Mouse (Mus musculus): Measurements from ENCODE around the gene Lrp1.

The Lrp1 gene

DNA sequence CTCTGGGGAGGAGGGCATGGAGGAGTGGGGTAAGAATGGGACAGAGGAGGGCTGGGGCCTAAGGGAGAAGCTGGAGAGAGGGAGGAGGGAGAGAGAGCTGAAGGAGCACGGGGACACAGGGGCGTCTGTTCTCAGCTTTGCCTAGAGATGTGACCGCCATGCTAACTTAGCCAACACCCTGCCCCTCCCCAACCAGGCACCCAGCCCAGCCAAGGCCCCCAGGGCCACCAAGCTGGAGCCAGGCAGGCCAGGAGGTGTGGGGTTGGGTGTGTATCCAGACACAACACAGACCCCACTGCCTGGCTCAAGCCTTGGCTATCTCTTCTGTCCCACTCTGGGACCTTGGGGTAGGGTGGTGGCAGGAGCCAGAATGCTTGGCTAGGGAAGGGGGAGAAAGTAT lies 5.4 kb downstream of the Lrp1 start:
- no peak for DNase-seq (ENCODE audit: extremely low spot score)

DNA sequence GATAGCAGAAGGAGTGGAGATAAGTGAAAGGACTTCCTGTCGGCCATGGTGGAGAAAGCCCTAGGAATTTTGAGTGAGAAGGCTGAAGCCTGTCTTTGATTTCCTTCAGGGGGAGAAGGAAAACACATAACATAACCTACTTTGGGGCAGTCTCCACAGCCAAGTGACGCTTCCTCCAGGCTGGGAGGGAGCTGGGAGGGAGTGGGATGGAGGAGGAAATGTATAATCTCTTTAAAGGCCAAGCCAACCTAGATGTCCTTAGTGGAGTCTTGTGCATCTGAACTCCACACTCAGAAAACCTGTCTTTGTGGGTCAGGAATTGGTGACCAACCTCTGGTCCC lies 5.9 kb downstream of the Lrp1 start:
- no peak for DNase-seq (ENCODE audit: extremely low spot score)

DNA sequence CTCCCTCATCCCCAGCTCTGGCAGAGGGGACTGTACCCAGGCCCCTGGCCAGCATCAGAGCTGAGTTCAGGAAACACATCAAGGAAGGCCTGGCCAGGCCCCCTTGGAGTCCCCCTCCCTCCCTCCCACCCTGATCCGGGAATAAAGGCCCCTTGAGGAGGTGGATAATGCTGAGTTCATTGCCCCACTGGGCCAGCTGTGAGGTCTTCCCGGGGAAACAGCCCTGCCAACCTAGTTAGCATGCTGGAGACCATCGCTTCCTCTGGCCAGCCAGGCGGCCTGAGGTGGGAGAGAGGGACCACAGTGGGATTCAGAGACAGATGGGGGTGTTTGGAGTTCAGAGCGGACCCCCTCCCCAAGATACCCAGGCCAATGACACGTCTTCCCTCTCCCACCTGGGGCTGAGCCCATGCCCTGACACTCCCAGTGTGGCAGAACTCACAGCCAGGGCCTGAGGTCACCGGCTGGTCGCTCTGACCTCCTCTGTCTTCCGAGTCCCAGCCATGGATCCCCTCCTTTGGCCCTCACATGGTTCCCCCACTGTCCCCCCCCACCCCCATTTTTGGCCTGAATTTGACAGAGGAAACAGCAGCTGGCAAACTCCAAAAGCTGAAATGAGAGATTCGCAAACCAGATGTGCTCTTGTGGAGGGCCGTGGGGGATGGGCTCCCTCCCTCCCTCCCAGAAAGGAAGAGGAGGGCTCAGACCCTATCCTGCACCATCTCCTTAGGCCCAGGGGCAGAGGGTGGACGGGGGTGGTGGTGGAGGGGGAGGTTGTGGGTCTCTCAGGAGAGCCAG lies 6.5 kb downstream of the Lrp1 start:
- DNase-seq (ENCODE audit: extremely low spot score): peak; percentile 60

DNA sequence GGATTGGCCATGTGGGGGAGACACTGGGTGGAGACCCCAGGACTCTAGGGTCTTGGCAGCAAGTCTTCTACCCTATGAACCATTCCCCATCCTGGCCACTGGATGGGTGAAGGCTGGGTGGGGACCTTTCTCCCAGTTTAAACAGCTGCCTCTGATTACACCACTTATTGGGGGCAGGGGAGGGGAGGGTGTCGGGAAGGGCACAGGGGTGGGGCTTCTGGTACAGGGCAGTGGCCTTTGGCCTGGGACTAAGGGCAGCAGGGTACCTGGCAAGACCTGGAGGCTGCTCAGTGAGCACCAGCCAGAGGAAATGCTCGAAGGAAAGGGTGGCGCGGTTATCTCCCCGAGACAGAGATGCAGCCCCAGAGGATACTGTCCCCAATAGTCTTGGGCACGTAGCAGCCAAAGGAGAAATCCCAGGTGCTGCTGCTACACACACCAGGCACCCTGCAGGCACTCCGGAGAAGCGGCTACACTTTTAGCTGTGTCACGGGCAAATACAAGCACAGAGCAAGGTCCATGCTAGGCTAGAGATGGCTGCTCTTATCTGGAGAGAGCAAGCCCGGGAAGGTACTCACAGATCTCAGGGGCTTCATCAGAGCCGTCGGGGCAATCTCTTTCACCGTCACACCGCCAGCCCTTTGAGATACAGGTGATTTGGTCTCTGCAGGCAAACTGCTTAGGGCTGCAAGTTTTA lies 8.7 kb downstream of the Lrp1 start:
- no peak for DNase-seq (ENCODE audit: extremely low spot score)

DNA sequence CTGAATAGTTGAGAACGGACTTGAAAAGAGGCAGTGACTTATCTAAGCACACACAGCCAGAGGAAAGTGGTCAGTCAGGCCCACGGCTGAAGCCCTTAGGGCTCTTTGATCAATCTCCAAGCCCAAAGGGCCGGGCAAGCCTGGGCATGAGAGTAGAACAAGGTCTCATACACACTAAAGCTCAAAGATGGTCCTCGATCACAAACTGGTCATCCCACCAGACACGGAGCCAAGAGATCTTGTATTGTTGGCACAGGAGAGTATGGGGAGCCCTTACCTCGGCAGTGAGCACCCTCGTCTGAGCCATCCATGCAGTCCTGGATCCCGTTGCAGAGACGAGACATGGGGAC lies 10.9 kb downstream of the Lrp1 start:
- DNase-seq (ENCODE audit: extremely low spot score): no peak

DNA sequence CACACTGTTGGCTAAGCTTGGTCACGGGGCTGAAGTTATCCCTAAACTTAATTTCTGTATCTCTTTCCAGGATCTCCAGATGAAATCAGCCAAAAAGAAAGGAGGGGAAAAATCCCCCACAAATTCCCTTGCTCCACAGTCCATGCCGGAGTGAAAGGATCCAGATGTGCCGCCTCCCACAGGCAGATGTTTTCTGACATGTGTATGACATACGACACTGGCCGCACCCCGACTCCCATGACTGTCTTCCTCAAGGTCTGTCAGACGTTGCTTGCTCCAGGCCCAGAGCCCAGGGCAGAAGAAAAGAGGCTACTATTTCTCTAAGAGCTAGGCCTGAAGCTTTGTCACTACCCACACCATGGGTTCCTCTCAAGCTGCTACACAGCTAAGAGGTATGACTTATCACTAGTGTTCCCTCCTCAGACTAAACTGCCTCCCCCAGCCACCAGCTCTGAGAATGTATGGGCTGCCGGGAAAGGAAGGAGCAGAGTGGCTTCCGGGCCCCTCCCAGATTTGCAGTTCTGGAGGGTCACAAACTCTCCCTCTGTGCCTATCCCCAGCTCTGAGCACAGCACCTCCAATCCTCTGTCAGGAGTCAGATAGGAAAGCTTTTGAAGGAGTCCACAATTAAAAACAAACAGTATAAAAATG lies 11.4 kb downstream of the Lrp1 start:
- DNase-seq (ENCODE audit: extremely low spot score): no peak

DNA sequence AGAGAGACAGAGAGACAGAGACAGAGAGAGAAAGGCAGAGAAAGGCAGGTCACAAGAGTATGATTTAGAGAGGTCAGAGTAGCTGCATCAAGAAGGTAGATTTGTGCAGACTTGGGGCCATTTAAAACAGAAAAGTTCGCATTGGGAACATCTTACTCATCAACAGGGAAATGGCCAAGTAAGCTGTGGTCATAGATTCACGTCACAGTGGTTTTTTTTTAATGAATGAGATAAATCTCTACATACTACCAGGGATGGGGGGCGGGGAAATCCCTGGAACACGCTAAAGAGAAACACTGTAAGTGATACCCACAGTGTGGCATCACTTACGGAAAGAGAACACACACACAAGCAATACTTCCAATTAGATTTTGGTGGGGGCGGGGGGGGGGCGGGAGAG lies 13.9 kb downstream of the Lrp1 start:
- DNase-seq (ENCODE audit: extremely low spot score): no peak

DNA sequence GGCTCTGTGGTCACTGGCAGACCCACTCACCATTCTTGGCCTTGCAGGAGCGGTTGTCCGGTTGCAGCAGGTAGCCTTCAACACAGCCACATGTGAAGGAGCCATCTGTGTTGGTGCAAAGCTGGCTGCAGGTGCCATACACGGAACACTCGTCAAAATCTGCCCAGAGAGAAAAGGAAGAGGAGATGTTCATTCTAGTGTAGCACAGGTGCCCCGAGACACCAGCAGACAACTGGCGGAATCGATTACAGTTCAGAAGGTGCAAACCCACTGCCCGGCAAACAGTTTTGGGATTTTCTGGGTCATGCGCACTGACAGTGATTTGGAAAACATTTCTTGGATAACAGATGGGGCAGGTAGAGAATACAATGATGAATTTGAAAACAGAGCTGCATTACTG lies 15.2 kb downstream of the Lrp1 start:
- DNase-seq (ENCODE audit: extremely low spot score): no peak

DNA sequence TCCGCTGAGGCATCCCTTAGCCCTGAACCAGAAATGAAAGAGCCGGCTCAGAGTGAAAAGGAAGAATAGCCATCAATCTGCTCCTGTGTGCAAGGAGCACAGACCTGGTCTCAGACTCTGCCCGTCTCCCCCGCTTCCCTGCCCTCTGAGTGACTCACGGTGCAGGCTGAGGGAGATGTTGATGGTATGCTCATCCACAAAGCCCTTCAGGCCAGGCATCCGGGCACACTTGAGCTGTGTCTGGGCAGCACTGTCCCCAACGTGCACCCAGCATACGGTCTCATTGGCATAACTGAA lies 15.7 kb downstream of the Lrp1 start:
- DNase-seq (ENCODE audit: extremely low spot score): no peak

DNA sequence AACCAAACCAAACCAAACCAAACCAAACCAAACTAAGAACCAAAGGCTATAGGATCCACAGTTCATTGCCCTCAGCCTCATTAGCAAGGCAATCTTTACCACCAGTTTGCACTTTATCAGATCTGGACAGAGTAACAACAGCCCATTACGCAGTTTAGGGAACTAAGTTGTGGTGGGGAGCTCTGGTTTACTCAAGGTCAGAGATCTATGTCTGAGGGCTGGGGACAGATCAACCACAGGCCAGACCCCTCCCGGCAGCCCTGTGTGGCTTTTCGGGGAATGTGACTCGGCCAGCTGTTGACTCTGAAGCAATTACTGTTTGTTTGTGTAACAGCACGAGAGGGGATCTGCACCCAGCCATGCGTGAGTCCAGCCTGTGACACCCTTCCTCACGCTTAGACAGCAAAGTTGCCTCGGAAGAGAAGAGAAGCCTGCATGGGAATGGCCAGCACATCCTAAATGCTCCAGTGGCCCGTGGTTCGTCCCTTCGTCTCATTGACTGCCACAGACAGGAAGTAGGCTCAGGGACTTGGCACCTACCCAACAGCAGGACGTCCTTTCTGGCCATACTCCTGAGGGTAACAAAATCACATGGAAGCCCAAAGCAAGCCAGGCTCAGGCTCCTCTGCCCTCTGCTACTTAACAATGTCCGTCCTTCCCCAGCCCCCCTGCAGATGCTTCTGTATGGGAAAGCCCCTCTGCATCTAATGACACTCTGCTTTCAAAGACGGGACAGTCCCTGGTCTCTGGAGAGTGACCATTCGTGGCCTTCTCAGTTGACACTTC lies 16.3 kb downstream of the Lrp1 start:
- DNase-seq (ENCODE audit: extremely low spot score): no peak

DNA sequence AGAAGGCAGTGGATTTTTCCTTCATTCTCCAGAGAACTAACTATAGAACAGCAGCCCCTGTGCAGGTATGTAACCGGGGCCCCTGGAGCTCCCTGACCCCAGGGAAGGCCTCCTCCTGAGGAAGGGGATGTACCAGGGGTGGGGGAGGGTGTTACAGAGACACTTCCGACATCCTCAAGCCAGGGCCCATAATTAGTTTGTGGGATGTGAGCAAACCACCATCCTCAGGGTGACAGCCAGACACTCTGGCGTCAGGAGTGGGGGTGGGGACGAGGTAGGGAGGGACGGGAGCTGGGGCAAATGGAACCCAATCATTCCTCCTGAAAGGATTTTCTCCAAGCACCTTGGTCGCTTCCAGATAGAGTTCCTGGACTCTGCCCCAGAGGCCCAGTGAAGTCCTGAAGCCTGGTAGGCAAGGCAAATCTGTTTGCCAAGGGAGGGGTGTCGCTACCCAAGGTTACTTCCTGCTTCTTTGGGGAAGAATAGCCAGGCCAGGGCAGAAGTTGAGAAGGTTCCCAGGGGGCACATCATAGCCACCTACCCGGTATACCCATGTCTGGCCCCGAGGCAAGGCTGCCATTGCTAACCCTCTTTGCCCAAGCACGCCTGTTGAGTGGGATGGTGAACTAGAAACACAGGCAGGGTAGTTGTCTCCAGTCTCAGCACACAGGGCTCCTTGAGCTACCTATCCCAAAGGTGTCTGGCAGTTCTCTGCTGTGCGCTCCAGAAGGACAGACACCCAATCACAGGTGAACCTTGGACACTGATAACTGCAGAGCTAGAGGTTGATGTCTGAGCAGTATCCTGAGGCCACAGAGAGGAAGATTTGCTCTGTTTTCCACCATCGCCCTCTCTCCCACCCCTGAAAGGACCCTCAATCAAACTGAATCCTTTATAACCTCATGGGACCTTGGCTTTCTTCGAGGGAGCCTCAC lies 17.2 kb downstream of the Lrp1 start:
- no peak for DNase-seq (ENCODE audit: extremely low spot score)

DNA sequence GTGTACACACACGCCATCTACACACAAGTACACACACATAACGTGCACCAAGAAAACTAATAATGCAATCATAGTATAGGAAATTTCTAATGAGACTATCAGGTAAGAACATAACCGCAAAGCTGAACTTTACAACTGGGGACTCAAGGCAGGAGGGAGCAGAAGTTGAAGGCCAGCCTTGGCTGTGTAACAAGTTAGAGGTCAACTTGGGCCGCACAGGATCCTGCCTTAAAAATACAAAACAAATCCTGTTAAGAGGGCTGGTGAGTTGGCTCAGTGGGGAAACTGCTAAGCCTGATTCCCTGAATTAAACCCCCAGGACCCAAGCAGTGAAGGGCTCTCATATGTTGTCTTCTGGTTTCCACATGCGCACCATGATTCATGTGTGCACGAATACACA lies 18.8 kb downstream of the Lrp1 start:
- DNase-seq (ENCODE audit: extremely low spot score): no peak

DNA sequence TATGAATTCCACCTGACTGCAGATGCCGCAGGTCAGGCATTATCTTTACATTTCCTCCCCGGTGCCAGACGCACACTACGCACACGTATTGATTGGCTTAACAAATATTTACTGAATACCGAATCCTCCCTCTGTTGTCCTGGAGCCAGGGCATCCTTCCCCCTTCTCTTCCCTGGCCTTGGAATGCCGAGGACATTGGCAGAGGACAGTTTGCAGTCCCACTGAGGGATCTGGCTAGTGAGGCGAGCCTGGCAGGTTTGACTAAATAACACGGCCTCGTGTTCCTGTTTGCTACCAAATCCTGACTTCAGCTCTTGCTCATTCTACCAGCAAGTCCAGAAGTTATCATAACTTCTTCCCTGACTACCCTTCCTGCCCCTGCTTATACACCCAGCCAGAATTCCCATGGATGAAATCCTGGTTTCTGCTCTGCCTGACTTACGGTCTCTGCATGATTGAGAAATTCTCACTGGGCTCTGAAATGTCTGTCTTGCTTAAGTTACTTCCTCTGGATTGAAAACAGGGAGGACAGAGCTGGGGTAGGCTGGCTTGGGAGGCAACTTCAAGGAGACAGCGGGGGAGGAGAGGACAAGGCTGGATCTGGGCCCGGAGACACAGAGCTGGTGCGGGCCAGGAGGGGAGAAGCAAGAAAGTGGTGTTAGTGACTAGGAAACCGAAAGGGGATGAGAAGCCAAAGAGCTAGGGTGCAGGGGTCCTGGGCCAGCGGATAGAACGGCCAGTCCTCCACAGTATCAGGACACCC lies 21.0 kb downstream of the Lrp1 start:
- no peak for DNase-seq (ENCODE audit: extremely low spot score)

DNA sequence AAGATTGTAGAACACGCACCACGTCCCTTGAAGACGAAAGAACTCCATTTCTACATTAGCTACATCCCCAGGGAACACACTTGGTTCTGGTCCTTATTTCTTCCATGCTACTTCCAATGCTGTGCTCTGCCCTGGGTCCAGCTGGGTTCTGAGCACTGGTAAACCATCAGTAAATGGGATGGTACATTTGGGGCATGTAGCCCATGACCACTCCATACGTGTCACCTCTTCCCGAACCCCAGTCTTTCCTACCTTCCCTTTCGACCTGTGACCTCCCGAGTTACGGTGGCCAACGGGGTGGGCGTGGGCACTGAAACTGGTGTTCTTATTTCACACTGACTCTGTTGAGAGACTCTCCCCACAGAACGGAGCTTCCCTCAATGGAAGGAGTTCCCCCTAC lies 21.7 kb downstream of the Lrp1 start:
- no peak for DNase-seq (ENCODE audit: extremely low spot score)

DNA sequence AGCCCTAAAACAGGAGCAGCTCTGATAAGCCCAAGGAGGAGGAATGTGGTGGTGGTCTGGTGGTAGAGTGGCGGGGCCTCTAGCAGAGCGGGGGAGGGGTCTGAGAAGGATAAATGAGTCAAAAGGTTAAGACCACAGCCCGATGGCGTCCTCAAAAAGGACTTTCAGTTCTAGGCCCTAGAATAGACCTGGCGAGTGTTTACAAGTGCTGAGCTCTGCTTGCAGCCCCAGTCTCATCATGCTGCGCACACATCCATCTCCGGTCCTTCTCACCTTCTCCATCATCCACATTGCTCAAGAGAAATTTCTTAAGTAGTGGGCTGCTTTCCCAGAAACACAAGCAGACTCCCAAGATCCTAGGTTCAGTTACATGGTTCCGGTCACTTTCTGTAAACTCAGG lies 22.3 kb downstream of the Lrp1 start:
- no peak for DNase-seq (ENCODE audit: extremely low spot score)

DNA sequence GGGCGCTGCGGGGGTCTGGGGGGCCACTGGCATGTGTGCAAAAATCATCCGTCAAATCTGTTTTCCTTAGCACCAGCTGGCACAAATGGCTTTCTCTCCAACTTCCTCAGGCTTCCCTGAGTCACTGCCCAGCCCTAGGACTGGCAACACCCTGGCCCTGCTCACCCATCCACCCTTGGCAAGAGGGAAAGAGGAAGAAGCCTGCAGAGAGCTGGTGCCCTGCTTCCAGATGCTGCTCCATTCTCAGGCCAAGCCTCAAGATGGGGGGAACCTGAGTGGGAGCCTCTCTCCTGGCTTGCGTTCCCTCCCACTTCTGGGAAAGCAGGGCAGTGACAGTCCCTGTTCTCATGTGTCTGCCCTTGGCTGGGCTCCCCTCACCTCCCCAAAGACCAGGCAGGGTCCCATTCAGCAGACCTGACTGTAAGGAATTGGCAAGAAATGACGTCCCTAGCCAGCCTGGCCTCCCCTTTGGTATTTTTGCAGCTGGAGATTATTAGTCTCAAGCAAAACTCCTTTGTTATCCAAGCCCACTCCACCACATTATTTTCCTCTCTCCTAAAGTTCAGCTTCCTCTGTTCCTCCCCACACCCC lies 23.5 kb downstream of the Lrp1 start:
- no peak for DNase-seq (ENCODE audit: extremely low spot score)

DNA sequence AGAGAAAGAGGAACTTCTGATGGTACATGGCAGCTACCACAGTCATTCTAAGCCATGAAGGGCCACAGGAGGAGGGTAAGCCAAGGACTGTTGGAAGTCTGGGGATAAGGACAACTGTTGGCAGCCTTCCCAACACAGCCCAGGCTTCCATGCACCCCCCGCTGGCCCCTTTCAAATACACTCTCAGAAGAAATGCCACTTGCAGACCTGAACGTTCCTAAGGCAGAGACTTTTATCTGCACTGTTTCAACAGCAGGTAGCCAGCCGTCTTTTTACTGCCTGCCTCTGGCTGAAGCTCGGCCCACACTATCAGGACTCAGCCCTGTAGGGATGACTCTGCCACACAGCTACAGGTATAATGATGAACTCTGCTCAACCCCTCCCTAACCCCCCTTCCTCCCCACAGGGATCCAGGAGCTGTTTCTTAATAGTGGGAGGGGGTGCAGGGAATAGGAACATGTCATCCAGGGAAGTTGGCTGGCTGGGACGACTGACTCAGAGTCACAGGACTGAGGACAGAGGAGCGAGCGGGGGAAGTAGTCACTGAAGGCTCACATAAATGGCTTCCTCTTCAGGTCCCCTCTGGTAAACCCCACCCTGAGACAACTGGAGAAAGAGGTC lies 24.5 kb downstream of the Lrp1 start:
- no peak for DNase-seq (ENCODE audit: extremely low spot score)

DNA sequence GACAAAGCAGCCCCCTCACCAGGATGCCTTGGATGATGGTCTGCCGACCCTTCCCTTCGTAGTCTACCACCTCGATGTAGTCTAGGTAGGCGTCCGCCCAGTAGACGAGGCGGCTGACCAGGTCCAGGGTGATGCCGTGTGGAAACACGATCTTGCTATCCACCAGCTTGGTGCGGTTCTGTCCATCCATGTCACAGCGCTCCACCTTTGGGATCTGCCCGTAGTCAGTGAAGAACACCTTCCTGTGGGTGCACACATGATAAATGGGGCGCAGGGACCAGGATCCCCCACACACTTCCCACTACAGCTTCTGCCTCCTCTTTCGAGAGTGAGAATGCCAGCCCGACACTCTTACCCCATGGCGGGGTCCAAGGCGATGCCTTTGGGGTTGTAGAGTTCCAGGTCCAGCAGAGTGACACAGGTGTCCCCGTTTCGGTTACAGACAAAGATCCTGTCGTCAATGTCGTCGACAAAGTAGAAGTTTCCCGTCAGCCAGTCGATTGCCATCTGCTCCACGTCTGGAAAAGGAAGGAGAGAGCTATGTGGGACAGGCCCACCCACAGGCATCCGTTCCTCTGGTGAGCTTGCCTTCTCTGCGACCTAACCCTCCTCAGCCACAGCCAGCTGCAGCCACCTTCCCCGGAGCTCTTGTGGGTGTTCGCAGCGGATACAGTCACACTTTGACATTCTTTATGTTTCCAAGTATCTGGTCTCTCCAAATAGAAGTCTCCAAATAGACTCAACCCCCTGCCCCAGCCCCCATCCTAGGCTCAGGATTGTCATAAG lies 25.8 kb downstream of the Lrp1 start:
- DNase-seq (ENCODE audit: extremely low spot score): no peak

DNA sequence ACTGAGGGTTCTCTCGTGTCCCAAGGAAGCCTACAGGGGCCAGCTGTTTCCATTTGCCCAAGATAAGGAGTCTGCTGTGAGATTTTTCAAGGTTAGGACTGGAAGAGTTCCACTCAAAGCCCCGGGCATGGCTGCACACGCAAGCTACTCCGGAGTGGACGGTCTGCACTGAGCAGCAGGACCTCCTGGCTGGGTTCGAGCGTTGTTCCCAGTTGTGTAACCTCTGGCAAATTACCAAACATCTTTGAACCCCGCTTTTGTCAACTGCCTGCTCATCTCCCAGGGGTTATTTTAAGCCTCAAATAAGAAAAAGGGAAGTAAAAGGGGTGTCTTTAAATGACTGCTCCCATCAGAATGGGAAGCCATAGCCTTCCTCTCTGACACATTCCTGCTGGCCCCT lies 26.5 kb downstream of the Lrp1 start:
- DNase-seq (ENCODE audit: extremely low spot score): no peak
